Mouse (Mus musculus) testis, adult 2 months (tissue): ENCODE measurements around the gene Naa11.

Experiments
- CTCF ChIP-seq: fragments of 200-500 bp; IDR thresholded peaks from 2 replicates; pipeline ENCODE4 v1.5.1; 2012; ENCODE audit warnings: low read depth, mild to moderate bottlenecking, inconsistent platforms, low read length, moderate library complexity; ENCODE audit not compliant: control insufficient read depth, insufficient read depth, insufficient replicate concordance
- POLR2A ChIP-seq: fragments of 200-500 bp; IDR thresholded peaks from 2 replicates; pipeline ENCODE4 v1.6.1; 2012; ENCODE audit warnings: low read depth, mild to moderate bottlenecking, inconsistent platforms, low read length, moderate library complexity; ENCODE audit not compliant: control insufficient read depth

GRCm38 (mm10) chr5:97410190-97410589 is 18.0 kb upstream of the Naa11 start:
- TF ChIP-seq CTCF = no peak
- TF ChIP-seq POLR2A = no peak
